Mouse (Mus musculus): ENCODE measurements around the gene Cyp2w1.
"Not testable (repeated sequence)": the region's sequence is repeated elsewhere in the genome, so short reads cannot be mapped to it uniquely, and the experiment has no call there.

Cyp2w1 gene

DNA sequence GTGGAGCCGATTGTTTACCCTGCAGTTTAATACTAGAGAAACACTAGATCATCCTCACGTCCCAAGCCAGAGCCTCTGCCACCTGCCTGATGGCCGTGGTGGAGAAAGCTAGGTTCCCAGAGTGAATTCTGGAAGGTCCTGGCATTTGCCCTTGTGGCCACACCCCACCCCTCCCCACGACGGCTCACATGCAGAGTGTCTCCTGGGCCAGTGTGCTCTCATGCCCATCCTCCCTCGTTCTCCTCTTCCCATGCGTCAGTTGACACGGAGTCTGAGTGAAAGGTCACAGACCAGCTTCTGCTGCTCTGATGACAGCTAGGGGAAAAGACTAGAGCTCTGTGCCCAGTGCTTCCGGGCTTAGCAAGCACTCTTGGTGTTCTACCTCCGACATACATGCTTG, 32.1 kb downstream of the Cyp2w1 start:
- DNase-seq (ENCODE audit: low spot score), result no peak

DNA sequence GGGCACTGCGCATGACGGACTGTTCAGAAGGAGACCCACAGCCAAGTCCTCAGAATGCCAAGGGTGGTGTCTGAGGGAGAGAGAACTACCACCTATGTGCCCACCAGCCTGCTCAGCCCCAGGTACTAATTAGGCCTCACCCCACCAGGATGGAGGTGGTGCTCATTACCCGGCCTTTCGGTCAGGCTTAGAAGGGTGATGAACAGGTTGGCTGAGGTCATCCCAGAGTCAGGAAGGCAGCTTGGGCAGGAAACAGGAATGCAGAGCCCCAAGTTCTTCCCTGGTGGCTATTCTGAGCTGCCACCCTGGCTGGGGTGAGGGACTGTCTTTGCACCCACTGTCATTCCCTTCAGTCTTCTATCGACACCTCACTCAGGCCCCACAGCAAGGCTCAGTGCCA, 33.6 kb downstream of the Cyp2w1 start:
- no peak for DNase-seq (ENCODE audit: low spot score)

DNA sequence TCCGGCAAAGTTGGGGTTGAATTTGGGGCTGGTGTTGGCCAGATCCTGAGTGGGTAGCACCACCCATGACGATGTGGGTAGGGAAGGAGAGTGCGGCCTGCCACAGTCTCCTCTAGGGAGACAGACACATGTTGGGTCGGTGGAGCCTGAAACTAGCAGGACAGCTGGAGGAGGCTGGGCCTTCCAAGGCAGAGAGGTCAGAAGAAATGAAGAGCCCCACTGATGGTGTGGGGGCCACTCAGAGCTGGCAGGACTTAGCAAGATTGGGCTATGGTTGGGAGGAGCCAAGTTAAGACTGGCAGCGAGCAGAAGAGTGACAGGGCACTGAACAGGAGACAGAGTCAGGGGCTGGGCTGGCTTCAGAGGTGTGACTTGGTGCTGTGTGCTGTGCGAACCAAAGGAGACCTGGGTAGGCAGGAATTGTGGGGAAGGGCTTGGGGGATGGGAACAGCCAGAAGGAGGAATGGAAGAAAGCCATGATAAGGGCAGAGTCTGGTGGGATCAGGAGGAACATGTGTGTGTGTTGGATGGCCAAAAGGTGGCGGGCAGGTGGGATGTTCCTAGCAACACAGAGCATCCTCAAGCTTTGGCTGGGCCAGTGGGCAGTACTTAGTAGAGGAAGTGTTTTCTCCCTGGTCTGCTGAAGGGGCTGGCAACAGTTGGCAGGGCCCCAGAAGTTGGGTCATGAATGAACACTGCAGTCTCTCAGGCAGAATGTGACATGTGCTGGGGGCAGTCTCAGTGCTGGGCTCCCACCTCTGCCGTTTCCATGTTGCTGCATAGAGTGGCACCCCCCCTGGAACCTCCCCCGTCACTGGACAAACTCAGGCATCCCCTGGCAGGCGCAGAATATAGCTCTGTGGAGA, 35.1 kb downstream of the Cyp2w1 start:
- DNase-seq (ENCODE audit: low spot score), result no peak

DNA sequence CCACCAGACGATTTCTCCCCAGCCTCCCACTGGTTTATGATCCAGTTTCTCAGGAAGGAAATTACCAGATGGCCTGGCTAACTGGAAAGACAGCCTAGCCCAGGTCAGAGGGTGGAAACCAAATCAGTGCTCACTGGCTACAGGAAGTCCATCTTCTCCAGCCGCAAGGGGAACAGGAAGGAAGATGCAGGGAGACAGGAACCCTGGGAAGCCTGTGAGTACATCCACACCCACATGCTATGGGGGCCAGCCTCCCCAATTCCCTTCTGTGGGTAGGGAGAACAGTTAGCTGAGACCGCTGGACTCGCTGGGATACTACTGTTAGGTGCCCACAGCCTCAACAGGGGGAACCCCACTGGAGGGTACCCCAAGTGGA, 35.8 kb downstream of the Cyp2w1 start:
- no peak for DNase-seq (ENCODE audit: low spot score)

DNA sequence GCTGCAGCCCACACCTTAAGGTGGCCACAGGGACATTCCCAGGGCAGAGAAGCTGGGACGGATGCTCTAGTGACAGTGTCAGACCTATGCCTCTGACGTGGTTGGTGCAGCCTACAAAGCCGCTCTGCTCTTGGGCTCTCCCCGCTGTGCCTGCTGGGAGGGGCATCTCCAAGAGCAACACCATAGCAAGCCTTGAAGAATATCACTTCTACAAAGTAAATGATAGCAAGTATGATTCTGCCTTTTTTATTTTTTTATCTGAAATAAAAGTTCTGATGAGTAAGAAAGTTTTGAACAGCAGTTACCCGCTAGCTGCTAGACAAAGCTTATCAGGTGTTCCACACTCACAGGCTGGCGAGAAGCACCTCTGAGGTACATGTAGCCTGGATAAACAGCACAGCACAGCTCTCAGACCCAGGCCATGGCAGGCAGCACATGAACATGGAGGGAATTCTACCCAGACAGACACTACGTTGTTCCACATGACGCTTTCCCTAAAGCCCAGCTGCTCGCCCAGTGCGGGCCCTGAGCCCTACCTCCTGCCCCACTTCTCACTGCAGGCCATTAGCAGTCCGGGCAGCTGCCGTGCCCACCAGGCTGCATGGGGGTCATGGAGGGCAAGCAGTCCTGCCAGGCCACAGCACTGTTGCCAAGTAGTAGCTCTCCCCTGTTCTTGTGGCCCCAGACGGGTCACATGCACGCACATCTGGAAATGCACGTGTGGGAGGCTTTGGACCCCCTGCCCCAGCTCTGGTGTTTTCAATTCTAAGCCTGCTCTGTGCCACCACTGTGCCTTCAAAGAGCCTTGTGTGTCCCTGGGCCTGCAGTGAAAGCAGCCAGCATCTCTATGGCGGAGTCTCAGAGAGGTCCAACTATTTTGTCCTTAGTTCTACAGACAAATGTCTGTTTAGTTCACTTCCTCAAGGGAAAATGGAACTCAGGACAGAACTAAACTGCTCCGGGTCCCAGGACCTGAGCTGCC, 36.6 kb downstream of the Cyp2w1 start:
- DNase-seq (ENCODE audit: low spot score), result no peak

DNA sequence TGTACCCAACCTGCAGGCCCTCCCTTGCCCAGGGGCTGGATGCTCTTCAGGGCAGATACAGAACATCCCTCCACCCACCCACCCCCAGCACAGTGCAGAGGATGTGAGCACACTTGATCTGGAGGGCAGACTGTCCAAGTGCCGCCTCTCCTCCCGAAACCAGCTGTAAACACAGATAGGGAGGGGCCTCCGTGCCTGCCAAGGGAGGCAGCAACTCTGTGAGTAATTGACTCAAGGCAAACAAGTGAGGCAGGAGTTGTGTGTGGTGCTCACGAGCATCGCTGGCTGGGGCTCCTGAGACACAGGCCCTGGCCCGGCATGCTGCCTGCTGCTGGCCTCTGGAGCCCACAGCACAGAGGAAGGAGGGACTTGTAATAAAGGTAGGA, 37.3 kb downstream of the Cyp2w1 start:
- peak; percentile 52 for DNase-seq (ENCODE audit: low spot score)

DNA sequence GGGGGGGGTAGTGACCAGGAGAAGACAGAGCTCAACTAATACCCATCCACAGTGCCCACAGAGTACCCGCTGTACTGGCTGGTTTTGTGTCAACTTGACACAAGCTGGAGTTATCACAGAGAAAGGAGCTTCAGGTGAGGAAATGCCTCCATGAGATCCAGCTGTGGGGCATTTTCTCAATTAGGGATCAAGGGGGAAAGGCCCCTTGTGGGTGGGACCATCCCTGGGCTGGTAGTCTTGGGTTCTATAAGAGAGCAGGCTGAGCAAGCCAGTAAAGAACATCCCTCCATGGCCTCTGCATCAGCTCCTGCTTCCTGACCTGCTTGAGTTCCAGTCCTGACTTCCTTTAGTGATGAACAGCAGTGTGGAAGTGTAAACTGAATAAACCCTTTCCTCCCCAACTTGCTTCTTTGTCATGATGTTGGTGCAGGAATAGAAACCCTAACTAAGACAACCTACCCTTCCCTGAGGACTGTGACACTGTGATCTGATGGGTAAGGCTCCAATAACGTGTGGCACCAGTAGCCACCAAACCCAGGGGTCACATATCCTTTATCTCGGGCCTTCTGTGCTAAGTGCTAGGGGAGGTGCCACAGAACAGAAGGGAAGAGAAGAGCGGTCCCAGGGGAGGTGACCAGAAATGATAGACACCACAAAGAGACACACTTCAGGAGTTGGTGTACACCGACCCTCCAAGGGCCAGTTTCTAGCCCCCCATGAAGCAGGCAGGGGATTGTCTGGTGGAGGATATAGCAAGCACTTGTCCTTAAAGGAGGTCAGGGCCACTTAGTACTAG, 38.1 kb downstream of the Cyp2w1 start:
- not testable (repeated sequence) for DNase-seq (ENCODE audit: low spot score)

DNA sequence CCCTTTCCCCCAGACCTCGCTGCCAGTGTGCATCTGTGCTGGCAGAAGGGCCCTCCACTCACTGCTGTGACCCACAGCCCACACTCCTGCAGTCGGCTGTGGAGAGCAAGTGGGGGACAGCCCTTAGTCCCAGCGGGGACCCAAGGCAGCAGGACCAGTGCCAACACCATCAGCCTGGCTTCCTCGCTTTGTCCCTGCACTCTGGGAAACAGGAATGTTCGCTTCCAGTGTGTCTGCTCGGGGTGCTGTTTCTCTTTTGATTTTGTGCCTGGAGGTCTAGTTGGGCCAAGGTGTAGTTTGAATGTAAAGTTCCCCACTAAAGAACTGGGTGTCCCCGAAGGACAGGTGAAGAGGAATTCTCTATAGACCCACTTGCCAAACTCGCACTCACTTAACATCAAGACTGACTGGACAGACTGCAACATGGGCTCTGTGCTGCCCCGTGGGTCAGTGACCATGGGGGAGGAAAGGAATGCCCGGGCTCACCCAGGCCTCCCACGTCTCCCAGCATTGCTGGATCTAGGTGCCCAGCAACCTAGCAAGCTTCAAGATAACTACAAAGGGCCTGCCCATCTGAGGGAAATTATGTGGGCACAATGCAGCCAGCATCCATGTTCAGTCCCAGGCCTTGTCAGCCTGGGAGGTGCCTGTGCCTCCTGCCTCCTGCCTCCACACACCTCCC, 39.0 kb downstream of the Cyp2w1 start:
- DNase-seq (ENCODE audit: low spot score), result no peak

DNA sequence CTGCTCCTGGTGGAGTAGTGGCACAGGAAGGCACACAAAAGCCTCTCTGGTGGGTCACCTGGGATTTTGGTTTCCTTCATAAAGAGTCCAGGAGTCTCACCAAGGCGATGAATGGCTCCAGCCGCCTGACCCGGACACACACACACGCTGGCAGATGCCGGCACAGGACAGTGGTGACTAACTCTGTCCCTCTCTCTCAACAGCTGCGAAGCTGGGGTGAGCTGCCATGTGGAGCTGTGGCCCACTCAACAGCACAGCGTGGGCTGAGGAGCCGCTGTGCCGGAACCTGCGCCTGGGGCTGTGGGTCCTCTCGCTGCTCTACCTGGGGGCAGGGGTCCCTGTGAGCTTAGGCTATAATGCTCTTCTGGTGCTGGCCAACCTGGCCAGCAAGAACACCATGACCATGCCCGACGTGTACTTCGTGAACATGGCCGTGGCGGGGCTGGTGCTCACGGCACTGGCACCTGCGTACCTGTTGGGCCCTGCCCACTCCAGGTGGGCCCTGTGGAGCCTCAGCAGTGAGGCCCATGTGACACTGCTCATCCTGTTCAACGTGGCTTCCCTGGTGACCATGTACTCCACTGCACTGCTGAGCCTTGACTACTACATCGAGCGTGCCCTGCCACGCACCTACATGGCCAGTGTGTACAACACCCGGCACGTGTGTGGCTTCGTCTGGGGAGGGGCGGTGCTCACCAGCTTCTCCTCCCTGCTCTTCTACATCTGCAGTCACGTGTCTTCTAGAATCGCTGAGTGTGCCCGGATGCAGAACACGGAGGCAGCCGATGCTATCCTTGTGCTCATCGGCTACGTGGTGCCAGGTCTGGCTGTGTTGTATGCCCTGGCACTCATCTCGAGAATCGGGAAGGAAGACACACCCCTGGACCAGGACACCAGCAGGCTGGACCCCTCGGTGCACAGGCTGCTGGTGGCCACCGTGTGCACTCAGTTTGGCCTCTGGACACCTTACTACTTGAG, 40.1 kb downstream of the Cyp2w1 start:
- no peak for DNase-seq (ENCODE audit: low spot score)

DNA sequence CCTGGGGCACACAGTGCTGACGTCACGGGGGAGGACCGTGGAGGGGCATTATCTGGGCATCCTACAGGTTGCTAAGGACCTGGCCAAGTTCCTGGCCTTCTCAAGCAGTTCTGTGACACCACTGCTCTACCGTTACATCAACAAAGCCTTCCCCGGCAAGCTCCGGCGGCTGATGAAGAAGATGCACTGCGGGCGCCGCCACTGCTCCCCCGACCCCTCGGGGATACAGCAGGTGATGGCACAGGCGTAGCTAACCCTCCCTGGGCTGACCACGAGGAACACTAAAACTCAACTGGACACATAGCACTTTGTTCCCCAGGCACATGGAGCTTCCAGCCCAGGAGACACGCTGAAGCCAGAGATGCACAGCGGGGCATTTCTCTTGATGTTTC, 40.8 kb downstream of the Cyp2w1 start:
- no peak for DNase-seq (ENCODE audit: low spot score)

DNA sequence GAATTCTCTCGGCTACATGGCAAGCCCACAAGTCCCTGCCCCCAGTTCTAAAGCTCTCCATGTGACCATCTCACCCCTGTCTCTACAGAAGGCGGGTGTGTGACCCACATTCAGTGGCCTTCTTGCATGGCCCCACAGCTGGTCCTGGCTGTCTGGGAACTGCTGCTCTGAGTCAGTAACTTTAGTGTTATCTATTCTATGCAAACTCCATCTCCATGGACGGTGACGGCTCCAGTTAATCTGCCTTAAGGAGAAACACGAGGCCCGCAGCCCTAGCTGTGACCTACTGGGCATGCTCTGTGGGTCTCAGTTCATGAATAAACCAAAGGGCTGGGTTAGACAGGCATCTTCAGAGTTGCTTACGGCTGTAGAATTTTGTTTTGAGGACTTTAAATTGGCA, 42.0 kb downstream of the Cyp2w1 start:
- DNase-seq (ENCODE audit: low spot score), result no peak

DNA sequence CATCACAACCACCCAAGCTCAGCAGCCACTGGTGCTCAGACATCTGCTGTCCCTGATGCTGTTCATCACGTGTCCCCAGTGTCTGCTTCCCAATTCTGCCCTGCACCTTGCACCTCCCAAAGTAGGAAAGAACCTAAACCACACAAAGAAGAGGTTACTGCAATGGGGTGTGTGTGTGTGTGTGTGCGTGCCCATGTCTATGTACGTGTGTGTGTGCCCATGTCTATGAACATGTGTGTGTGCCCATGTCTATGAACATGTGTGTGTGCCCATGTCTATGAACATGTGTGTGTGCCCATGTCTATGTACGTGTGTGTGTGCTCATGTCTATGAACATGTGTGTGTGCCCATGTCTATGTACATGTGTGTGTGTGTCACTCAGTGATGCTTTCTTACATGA, 43.1 kb downstream of the Cyp2w1 start:
- DNase-seq (ENCODE audit: low spot score), result no peak

DNA sequence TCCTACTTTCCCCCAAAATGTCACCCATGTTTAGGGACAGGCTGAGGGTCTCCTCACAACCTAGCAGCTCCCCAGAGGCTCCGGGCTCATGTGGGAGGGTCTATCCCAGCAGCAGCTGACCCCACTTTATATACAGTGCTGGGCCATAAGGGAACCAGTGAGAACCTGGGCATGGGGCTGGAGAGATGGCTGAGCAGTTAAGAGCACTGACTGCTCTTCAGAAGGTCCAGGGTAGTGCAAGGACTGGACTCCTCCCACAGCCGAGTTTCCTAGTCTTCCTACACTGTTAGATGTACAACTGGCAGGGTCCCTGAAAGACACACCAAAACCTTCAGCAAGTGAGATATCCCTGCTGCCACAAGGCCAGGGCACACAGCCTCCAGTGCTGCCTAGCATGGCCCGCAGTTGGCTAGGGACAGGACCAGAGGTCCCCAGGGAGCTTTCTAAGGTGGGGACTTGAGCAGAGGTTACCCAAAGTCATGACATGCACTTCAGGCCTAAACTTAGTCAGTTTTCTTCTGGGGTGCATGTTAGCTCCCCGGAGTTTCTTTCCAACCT, 45.0 kb downstream of the Cyp2w1 start:
- no peak for DNase-seq (ENCODE audit: low spot score)

DNA sequence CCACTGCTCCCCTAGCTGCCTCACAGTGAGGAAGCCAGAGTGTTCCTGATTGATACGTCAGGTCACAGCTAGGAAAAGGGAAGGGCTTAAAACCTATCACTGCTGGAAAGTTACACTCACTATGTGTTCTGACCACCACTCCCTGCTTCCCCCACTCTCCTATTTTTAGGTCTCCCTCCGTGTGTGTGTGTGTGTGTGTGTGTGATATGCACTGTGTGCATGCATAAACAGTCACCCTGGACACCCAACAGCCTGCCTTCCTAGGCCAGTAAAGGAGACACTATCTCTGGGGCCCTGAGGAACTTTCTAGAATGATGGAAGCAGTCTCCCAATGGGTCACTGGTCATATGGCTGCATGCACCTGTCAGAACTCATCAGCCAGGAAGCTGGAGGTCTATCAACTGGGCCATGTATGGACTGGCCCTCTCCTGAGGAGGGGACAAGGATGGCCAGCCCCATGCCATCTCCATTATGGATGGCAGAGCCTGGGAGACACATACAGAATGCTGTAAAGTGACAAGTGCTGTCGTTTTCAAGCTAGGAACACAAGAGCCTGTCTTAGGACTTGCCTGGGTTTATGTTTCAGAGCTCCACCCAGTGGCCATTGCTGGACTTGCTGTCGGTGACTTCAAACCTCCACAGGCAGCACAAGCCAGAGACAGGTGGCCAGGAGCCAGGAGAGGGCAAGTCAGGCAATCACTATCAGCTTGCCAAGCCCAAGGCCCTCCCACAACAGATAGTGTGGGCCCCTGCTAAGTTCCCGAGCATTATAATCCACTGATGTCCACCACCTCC, 45.7 kb downstream of the Cyp2w1 start:
- DNase-seq (ENCODE audit: low spot score), result peak; percentile 84

DNA sequence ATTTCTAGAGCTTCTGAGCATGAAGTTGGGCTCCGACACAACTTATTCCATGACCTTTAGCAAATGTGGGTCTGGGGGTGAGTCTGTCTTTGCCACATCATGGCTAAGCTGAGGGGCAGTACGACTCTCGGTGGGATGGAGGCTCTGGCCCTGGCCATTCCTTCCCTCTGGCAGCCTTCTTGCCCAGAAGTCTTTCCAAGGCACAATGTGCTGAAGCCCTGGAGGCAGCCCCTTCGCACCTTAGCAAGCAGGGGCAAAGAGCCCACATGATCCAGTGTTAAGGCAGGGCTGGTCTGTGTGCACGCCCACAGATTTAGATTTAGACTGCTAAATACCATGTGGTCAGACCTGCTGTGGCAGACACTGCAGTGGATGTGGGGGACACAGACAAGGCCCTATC, 46.4 kb downstream of the Cyp2w1 start:
- no peak for DNase-seq (ENCODE audit: low spot score)

DNA sequence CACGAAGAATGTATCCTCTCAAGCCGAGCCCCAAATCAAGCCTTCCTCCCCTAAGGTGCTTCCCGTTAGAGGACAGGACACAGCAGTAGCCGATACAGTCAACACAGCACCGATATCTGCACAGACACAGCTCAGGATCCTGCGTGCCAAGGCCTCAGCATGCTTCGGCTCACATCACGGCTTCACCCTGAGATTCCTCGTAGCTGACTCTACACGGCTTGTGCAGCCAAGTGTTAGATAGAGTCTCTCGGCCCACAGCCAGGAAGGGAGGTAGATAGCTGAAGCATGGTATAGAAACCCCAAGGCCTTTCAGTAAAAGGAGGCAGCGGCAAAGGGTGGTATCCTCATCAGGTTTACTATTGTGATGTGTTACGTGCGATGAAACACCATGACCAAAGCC, 47.6 kb downstream of the Cyp2w1 start:
- no peak for DNase-seq (ENCODE audit: low spot score)

DNA sequence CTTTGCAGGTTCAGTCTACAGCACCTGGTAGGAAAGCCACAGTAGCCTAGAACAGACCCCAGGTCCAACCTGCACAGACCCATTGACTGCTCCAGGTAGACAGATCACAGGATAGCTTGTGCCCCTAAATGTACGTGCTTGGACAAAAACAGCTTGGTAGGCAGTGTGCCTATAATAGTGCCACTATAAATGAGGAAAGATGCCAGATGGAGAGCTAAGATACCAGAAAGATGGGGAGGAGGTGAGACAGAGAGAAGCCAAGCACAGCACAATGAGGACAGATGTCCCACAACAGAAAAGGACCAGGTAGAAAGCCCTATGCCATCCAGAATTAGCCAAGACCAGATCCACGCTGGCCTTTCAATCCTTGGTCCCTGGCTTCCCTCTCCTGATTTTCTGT, 49.7 kb downstream of the Cyp2w1 start:
- DNase-seq (ENCODE audit: low spot score), result no peak

DNA sequence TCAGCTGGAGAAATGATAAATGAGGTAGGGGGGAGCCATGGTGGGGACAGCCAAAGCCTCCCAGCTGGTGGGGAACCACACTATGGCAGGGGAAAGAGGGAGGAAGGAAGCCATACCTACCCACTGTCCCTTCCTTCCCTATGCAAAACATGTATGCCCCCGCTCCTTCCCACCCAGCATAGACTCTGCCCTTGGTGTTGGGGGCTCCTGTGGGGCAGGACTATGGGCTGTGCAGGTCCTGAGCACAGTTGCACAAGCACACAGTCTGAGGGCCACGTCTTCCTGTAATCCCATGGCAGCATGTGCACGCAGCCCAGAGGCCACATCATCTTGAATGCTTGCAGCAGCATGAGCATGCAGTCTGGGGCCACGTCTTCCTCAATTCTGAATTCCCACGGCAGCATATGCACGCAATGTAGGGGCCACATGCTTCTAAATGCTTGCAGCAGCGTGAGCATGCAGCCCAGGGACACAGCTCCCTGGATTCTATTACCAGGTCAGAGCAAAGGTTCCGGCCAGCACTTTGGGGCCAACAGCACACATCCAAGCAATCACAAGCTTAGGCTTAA, 51.4 kb downstream of the Cyp2w1 start:
- no peak for DNase-seq (ENCODE audit: low spot score)

DNA sequence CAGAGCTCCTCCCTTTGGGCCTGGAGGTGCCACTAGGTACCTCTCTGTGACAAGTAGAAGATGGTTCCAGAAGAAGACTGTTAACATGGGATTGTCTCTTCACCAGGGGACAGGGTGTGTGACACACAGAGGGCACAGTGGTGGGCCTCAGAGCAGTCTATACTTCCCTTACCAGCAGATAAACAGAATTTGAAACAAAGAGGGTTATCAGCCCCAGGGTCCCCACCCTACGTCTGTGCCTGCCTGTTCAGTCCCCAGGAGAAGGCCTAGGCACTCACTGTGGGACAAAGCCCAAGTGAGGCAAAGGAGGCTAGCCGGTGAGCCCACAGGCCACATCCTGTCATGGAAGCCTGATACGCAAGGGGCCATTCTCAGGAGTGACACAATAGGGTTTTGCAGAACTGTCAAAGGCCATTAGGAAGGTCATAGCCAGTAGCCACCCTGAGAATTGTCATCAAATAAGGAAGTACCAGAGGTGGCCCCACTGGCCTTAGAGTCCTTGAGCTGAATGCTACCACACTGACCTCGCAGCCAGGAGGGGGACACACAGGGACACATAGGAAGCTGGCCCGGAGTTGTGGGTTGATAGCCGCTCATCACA, 52.5 kb downstream of the Cyp2w1 start, which contains the start of gene C130050O18Rik:
Gene C130050O18Rik (plus strand): TSS at position 480 of the 601 bp plus-strand sequence.
- no peak for DNase-seq (ENCODE audit: low spot score)

Measured in embryo, embryonic 10 days (tissue).